In genomic region chr7:125181548-125181947, GRCm38 (mm10) we compare ENCODE assay signal across 8 mouse cellular contexts.
DNase-seq lines count a peak whose midpoint lies in the region; ATAC-seq and TF ChIP-seq lines count a peak whose summit lies in the region.
"Had no signal": no experiment of that assay in that cellular context is flagged by ENCODE, and none has a peak within 500 bp of the region (broad histone marks: within the 10 kb centered on the region; RNA-seq: fewer than 3 reads in every experiment).

No protein-coding gene starts in this region.

- H3K9ac ChIP-seq in kidney, embryonic 15.5 days = no peak overlapping the region
- H3K9ac ChIP-seq: limb, embryonic 15.5 days had no signal

- DNase-seq in kidney, postnatal 14 days = peak; percentile 8
- peak; percentile 56 to 82 for DNase-seq in frontal cortex, adult 2 months (ENCODE audit: extremely low spot score in 1 of 2, low spot score in 1 of 2)
- DNase-seq in left cerebral cortex, adult 2 months (ENCODE audit: extremely low spot score in 1 of 2, low spot score in 2 of 2) = peak; percentile 56 to 63
- DNase-seq in testis, postnatal 10 days (ENCODE audit: low spot score) = peak; percentile 52
- no peak for DNase-seq in spleen, postnatal 4 days (ENCODE audit: low spot score in 2 of 2)

- no peak overlapping the region for H3K4me3 ChIP-seq in kidney, embryonic 15.5 days (replicated peaks)
- H3K4me3 ChIP-seq in left cerebral cortex, adult 2 months = no peak overlapping the region
- H3K4me3 ChIP-seq: limb, embryonic 15.5 days had no signal

- intact Hi-C loops in left cerebral cortex, adult 2 months (cut with DNase I) = loop anchor here (1.0 to 5.0 kb wide), 6 partner anchors 211 to 1659 kb away; no protein-coding TSS in a partner anchor

- H3K27ac ChIP-seq in kidney, embryonic 15.5 days = no peak overlapping the region
- no peak overlapping the region for H3K27ac ChIP-seq in left cerebral cortex, adult 2 months
- H3K27ac ChIP-seq: limb, embryonic 15.5 days had no signal

- 69% methylated on average over 3 of the region's 3 CpGs for WGBS in kidney, embryonic 15.5 days

- no peak for ATAC-seq in kidney, embryonic 15.5 days (replicated peaks; ENCODE audit: low FRiP score)
- ATAC-seq in common myeloid progenitor, adult 5-6 weeks (replicated peaks; ENCODE audit: low read depth, poor library complexity, severe bottlenecking) = peak; percentile 87

- no peak overlapping the region for H3K4me2 ChIP-seq in kidney, embryonic 15.5 days
- H3K4me2 ChIP-seq: limb, embryonic 15.5 days had no signal

- H3K4me1 ChIP-seq in kidney, embryonic 15.5 days = 0 out of 2 replicates have a peak, but pooled peaks cover 5% of the 10 kb centered on the region
- H3K4me1 ChIP-seq: limb, embryonic 15.5 days had no signal

- H3K36me3 ChIP-seq in kidney, embryonic 15.5 days = no peaks in the 10 kb centered on the region
- H3K36me3 ChIP-seq: limb, embryonic 15.5 days had no signal

- no peaks in the 10 kb centered on the region for H3K27me3 ChIP-seq in kidney, embryonic 15.5 days
- H3K27me3 ChIP-seq: limb, embryonic 15.5 days had no signal

- H3K9me3 ChIP-seq in kidney, embryonic 15.5 days (replicated peaks) = no peaks in the 10 kb centered on the region; the same call in 1 of the 2 replicates
- H3K9me3 ChIP-seq: limb, embryonic 15.5 days had no signal

- TF ChIP-seq CTCF in left cerebral cortex, adult 2 months (IDR thresholded peaks at IDR 0.05) = peak; percentile 73

Comparison
In these comparisons a context has a peak if more than half of its experiments do, and no peak if none do; other contexts are left out.
1. DNase-seq: peak in kidney, postnatal 14 days (single experiment), frontal cortex, adult 2 months (2 of 2), left cerebral cortex, adult 2 months (2 of 2) and testis, postnatal 10 days (single experiment); none in spleen, postnatal 4 days (0 of 2).